In genomic region chr16:40639621-40640371, GRCm38 (mm10) we compare ENCODE assay signal across 11 mouse cellular contexts.
DNase-seq lines count a peak whose midpoint lies in the region; ATAC-seq and TF ChIP-seq lines count a peak whose summit lies in the region.
"Had no signal": no experiment of that assay in that cellular context is flagged by ENCODE, and none has a peak within 500 bp of the region (broad histone marks: within the 10 kb centered on the region; RNA-seq: fewer than 3 reads in every experiment).

No protein-coding gene starts in this region.

- 77% methylated on average over 3 of the region's 3 CpGs for WGBS in embryonic facial prominence, embryonic 14.5 days
- WGBS in embryonic facial prominence, embryonic 10.5 days = 86% methylated on average over 3 of the region's 3 CpGs
- WGBS in neural tube, embryonic 11.5 days = 74% methylated on average over 3 of the region's 3 CpGs
- 73% methylated on average over 3 of the region's 3 CpGs for WGBS in limb, embryonic 11.5 days
- 70% methylated on average over 3 of the region's 3 CpGs for WGBS in stomach, postnatal 0 days
- 82% methylated on average over 3 of the region's 3 CpGs for WGBS in kidney, embryonic 16.5 days

- no peak overlapping the region for H3K9ac ChIP-seq in embryonic facial prominence, embryonic 14.5 days (ENCODE audit: low read depth, low read length)
- no peak overlapping the region for H3K9ac ChIP-seq in neural tube, embryonic 11.5 days (ENCODE audit: low read length)
- H3K9ac ChIP-seq in limb, embryonic 11.5 days (ENCODE audit: low read length) = no peak overlapping the region
- no peak overlapping the region for H3K9ac ChIP-seq in stomach, postnatal 0 days (ENCODE audit: low read length)
- no peak overlapping the region for H3K9ac ChIP-seq in kidney, embryonic 16.5 days (replicated peaks; ENCODE audit: low read length)
- H3K9ac ChIP-seq: liver, embryonic 14.5 days had no signal

- no peaks in the 10 kb centered on the region for H3K36me3 ChIP-seq in embryonic facial prominence, embryonic 14.5 days (ENCODE audit: control insufficient read depth, insufficient read depth, low read length)
- H3K36me3 ChIP-seq in embryonic facial prominence, embryonic 10.5 days (replicated peaks) = no peaks in the 10 kb centered on the region
- no peaks in the 10 kb centered on the region for H3K36me3 ChIP-seq in neural tube, embryonic 11.5 days (ENCODE audit: control insufficient read depth, insufficient read depth, low read length)
- H3K36me3 ChIP-seq in limb, embryonic 11.5 days (ENCODE audit: control insufficient read depth, insufficient read depth, low read length) = no peaks in the 10 kb centered on the region
- no peaks in the 10 kb centered on the region for H3K36me3 ChIP-seq in stomach, postnatal 0 days (ENCODE audit: control insufficient read depth, insufficient read depth, low read length)
- H3K36me3 ChIP-seq in kidney, embryonic 16.5 days (ENCODE audit: insufficient read depth, low read length) = no peaks in the 10 kb centered on the region

- peak; percentile 43 for DNase-seq in embryonic facial prominence, embryonic 14.5 days (ENCODE audit: low spot score)
- no peak for DNase-seq in embryonic facial prominence, embryonic 10.5 days (ENCODE audit: low spot score)
- DNase-seq in neural tube, embryonic 11.5 days (ENCODE audit: low spot score) = peak; percentile 17
- DNase-seq in neural tube, embryonic 10.5 days (ENCODE audit: extremely low spot score, low spot score) = no peak
- peak; percentile 56 for DNase-seq in limb, embryonic 11.5 days (ENCODE audit: low spot score)
- DNase-seq in stomach, postnatal 0 days (ENCODE audit: low spot score) = no peak
- no peak for DNase-seq in thymus, adult 18-20 months
- DNase-seq: cerebellum, postnatal 14 days; gastrocnemius, adult 2 months had no signal

- TF ChIP-seq EP300 in stomach, postnatal 0 days (optimal IDR thresholded peaks at IDR 0.05) = no peak

- H3K27me3 ChIP-seq in embryonic facial prominence, embryonic 14.5 days (replicated peaks; ENCODE audit: control insufficient read depth, insufficient read depth, low read length) = no peaks in the 10 kb centered on the region
- no peaks in the 10 kb centered on the region for H3K27me3 ChIP-seq in embryonic facial prominence, embryonic 10.5 days (replicated peaks; ENCODE audit: low read depth, poor library complexity, severe bottlenecking)
- no peaks in the 10 kb centered on the region for H3K27me3 ChIP-seq in neural tube, embryonic 11.5 days (ENCODE audit: control insufficient read depth, insufficient read depth, low read length)
- no peaks in the 10 kb centered on the region for H3K27me3 ChIP-seq in limb, embryonic 11.5 days (ENCODE audit: control insufficient read depth, insufficient read depth, low read length)
- H3K27me3 ChIP-seq in stomach, postnatal 0 days (ENCODE audit: control insufficient read depth, insufficient read depth, low read length) = no peaks in the 10 kb centered on the region
- H3K27me3 ChIP-seq in kidney, embryonic 16.5 days (ENCODE audit: insufficient read depth, low read length) = no peaks in the 10 kb centered on the region

- no peak overlapping the region for H3K4me3 ChIP-seq in embryonic facial prominence, embryonic 14.5 days (ENCODE audit: low read depth, low read length)
- H3K4me3 ChIP-seq in embryonic facial prominence, embryonic 10.5 days = no peak overlapping the region
- no peak overlapping the region for H3K4me3 ChIP-seq in neural tube, embryonic 11.5 days (ENCODE audit: low read depth, low read length)
- no peak overlapping the region for H3K4me3 ChIP-seq in limb, embryonic 11.5 days (ENCODE audit: low read depth, low read length)
- no peak overlapping the region for H3K4me3 ChIP-seq in stomach, postnatal 0 days (ENCODE audit: low read depth, low read length)
- H3K4me3 ChIP-seq in kidney, embryonic 16.5 days (ENCODE audit: low read length) = no peak overlapping the region
- H3K4me3 ChIP-seq: gastrocnemius, adult 2 months had no signal

- H3K4me2 ChIP-seq in embryonic facial prominence, embryonic 14.5 days (ENCODE audit: low read depth, low read length) = no peak overlapping the region
- no peak overlapping the region for H3K4me2 ChIP-seq in neural tube, embryonic 11.5 days (ENCODE audit: low read depth)
- no peak overlapping the region for H3K4me2 ChIP-seq in limb, embryonic 11.5 days (ENCODE audit: low read depth, severe bottlenecking)
- H3K4me2 ChIP-seq in stomach, postnatal 0 days (replicated peaks; ENCODE audit: low read depth) = no peak overlapping the region
- no peak overlapping the region for H3K4me2 ChIP-seq in kidney, embryonic 16.5 days (replicated peaks; ENCODE audit: low read depth, low read length)

- no peaks in the 10 kb centered on the region for H3K4me1 ChIP-seq in embryonic facial prominence, embryonic 14.5 days (ENCODE audit: control insufficient read depth, insufficient read depth, low read length)
- H3K4me1 ChIP-seq in embryonic facial prominence, embryonic 10.5 days = no peaks in the 10 kb centered on the region
- H3K4me1 ChIP-seq in neural tube, embryonic 11.5 days (ENCODE audit: control insufficient read depth, insufficient read depth, low read length) = no peaks in the 10 kb centered on the region
- H3K4me1 ChIP-seq in limb, embryonic 11.5 days (ENCODE audit: control insufficient read depth, insufficient read depth, low read length) = no peaks in the 10 kb centered on the region
- H3K4me1 ChIP-seq in stomach, postnatal 0 days (replicated peaks; ENCODE audit: control insufficient read depth, insufficient read depth) = no peaks in the 10 kb centered on the region
- H3K4me1 ChIP-seq in kidney, embryonic 16.5 days (ENCODE audit: insufficient read depth, low read length) = no peaks in the 10 kb centered on the region

- no peaks in the 10 kb centered on the region for H3K9me3 ChIP-seq in embryonic facial prominence, embryonic 14.5 days (ENCODE audit: control insufficient read depth, low read length)
- no peaks in the 10 kb centered on the region for H3K9me3 ChIP-seq in embryonic facial prominence, embryonic 10.5 days
- H3K9me3 ChIP-seq in neural tube, embryonic 11.5 days (ENCODE audit: control insufficient read depth, low read length) = no peaks in the 10 kb centered on the region
- H3K9me3 ChIP-seq in limb, embryonic 11.5 days (ENCODE audit: control insufficient read depth, low read length) = no peaks in the 10 kb centered on the region
- H3K9me3 ChIP-seq in stomach, postnatal 0 days (ENCODE audit: control insufficient read depth, low read length) = no peaks in the 10 kb centered on the region
- H3K9me3 ChIP-seq in kidney, embryonic 16.5 days (ENCODE audit: low read length) = no peaks in the 10 kb centered on the region

- no peak overlapping the region for H3K27ac ChIP-seq in embryonic facial prominence, embryonic 14.5 days (replicated peaks; ENCODE audit: low read depth, low read length)
- no peak overlapping the region for H3K27ac ChIP-seq in embryonic facial prominence, embryonic 10.5 days (replicated peaks)
- no peak overlapping the region for H3K27ac ChIP-seq in neural tube, embryonic 11.5 days (ENCODE audit: low read depth, low read length)
- no peak overlapping the region for H3K27ac ChIP-seq in limb, embryonic 11.5 days (replicated peaks; ENCODE audit: low read depth, low read length)
- H3K27ac ChIP-seq in stomach, postnatal 0 days (replicated peaks) = no peak overlapping the region
- no peak overlapping the region for H3K27ac ChIP-seq in kidney, embryonic 16.5 days (ENCODE audit: low read length)
- H3K27ac ChIP-seq: gastrocnemius, adult 2 months; liver, embryonic 14.5 days had no signal

- TF ChIP-seq CTCF in stomach, postnatal 0 days (IDR thresholded peaks at IDR 0.05; ENCODE audit: low read depth) = peak; percentile 54

- peak; percentile 89 for ATAC-seq in embryonic facial prominence, embryonic 14.5 days (ENCODE audit: low read depth)
- ATAC-seq in neural tube, embryonic 11.5 days (ENCODE audit: insufficient read depth, low FRiP score, low TSS enrichment) = peak; percentile 61
- peak; percentile 62 for ATAC-seq in limb, embryonic 11.5 days (ENCODE audit: insufficient number of reproducible peaks, low FRiP score, low TSS enrichment, low read depth)
- no peak for ATAC-seq in stomach, postnatal 0 days (ENCODE audit: low FRiP score, low TSS enrichment)
- ATAC-seq in kidney, embryonic 16.5 days (ENCODE audit: low FRiP score, low TSS enrichment) = no peak

Comparison
In these comparisons a context has a peak if more than half of its experiments do, and no peak if none do; other contexts are left out.
1. DNase-seq: peak in embryonic facial prominence, embryonic 14.5 days (single experiment), neural tube, embryonic 11.5 days (single experiment) and limb, embryonic 11.5 days (single experiment); none in embryonic facial prominence, embryonic 10.5 days (single experiment), neural tube, embryonic 10.5 days (single experiment), stomach, postnatal 0 days (single experiment) and thymus, adult 18-20 months (0 of 2).
2. ATAC-seq: peak in embryonic facial prominence, embryonic 14.5 days (single experiment), neural tube, embryonic 11.5 days (single experiment) and limb, embryonic 11.5 days (single experiment); none in stomach, postnatal 0 days (single experiment) and kidney, embryonic 16.5 days (single experiment).